Mouse (Mus musculus): ENCODE data around the gene Plpp1. TPM values are rescaled to one million over a fixed set of nuclear protein-coding genes. Genes with fewer than 3 reads are reported as not detected.

The Plpp1 gene
- polyA plus RNA-seq, 1 experiment from 2014 or later = 20.6 TPM

DNA sequence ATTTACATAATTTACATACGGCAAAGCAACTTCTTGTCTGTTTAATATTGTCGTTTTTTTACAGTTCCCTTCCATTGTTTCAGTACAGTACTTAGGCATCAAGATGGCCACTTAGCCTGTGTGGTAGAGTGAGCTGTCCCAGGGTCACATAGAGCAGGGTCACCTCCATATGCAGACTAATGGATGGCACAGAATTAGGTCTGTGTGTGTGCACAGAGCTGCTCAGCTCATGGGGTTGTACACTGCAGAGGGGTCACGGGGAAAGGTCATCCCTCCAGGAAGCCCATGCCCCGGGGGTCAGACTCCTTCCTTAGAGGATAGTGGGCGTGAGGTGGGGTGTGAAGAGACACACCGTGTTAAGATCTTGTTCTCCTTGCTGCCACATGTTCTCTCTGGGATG is 24.9 kb downstream of the Plpp1 start:
- Histone ChIP-seq H3K4me2 (no peak overlapping the region), H3K27ac (no peak overlapping the region), H3K4me1 (no peaks in the 10 kb centered on the region), H3K9me3 (replicated peaks) (no peaks in the 10 kb centered on the region), H3K36me3 (ENCODE audit: poor library complexity, severe bottlenecking) (no peaks in the 10 kb centered on the region), H3K9ac (no peak overlapping the region), H3K4me3 (no peak overlapping the region), H3K27me3 (no peaks in the 10 kb centered on the region)
- no peak for ATAC-seq
- WGBS = 81% methylated on average over 6 of the region's 6 CpGs

- H3K27me3 ChIP-seq = no peaks in the 10 kb centered on the region
- no peaks in the 10 kb centered on the region for H3K36me3 ChIP-seq (ENCODE audit: poor library complexity, severe bottlenecking)
- ATAC-seq = no peak
- no peak overlapping the region for H3K27ac ChIP-seq
- no peak overlapping the region for H3K4me2 ChIP-seq
- H3K9ac ChIP-seq = no peak overlapping the region
- no peaks in the 10 kb centered on the region for H3K9me3 ChIP-seq (replicated peaks)
- peaks cover 11% of the 10 kb centered on the region for H3K4me1 ChIP-seq
- H3K4me3 ChIP-seq = no peak overlapping the region
- 93% methylated on average over 2 of the region's 2 CpGs for WGBS
Observed at GRCm38 (mm10) chr13:112829619-112830018, 29.0 kb downstream of the Plpp1 start.

DNA sequence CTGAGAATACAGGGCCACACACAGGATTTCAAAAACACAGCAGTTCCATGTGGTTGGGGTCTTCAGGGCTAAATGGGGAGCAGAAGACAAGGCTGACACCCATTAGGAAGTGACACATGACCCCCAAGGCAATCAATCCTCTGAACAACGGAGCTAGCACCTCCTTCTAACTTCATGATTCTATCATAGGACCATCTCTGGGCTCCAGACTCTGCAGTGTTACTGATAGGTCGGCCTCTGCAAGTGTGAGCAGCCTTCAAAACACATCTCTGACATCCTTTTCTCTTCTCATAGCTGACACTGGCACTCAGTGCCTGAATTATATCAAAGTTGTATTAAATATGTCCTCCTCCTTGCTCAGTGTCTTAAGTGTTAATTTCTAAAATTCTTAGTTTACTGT is 32.0 kb downstream of the Plpp1 start:
- H3K9ac ChIP-seq = no peak overlapping the region
- no peak for ATAC-seq
- no peaks in the 10 kb centered on the region for H3K36me3 ChIP-seq (ENCODE audit: poor library complexity, severe bottlenecking)
- H3K4me3 ChIP-seq = no peak overlapping the region
- H3K4me2 ChIP-seq = no peak overlapping the region
- H3K27me3 ChIP-seq = no peaks in the 10 kb centered on the region
- 67% methylated on average over 2 of the region's 2 CpGs for WGBS
- no peaks in the 10 kb centered on the region for H3K9me3 ChIP-seq (replicated peaks)
- H3K4me1 ChIP-seq = peaks cover 17% of the 10 kb centered on the region
- no peak overlapping the region for H3K27ac ChIP-seq

GRCm38 (mm10) chr13:112833253-112833894 is 32.8 kb downstream of the Plpp1 start:
- 50% methylated on average over 20 of the region's 20 CpGs for WGBS
- Histone ChIP-seq H3K4me1 (peaks cover 17% of the 10 kb centered on the region), H3K4me2 (peak overlapping the region; percentile 36), H3K27ac (no peak overlapping the region), H3K27me3 (no peaks in the 10 kb centered on the region), H3K9me3 (replicated peaks) (no peaks in the 10 kb centered on the region), H3K9ac (no peak overlapping the region), H3K4me3 (no peak overlapping the region), H3K36me3 (ENCODE audit: poor library complexity, severe bottlenecking) (no peaks in the 10 kb centered on the region)
- peak; percentile 51; the same call in 1 of the 2 replicates for ATAC-seq

- no peaks in the 10 kb centered on the region for H3K9me3 ChIP-seq (replicated peaks)
- H3K27me3 ChIP-seq = no peaks in the 10 kb centered on the region
- no peak; the same call in 1 of the 2 replicates for ATAC-seq
- no peaks in the 10 kb centered on the region for H3K36me3 ChIP-seq (ENCODE audit: poor library complexity, severe bottlenecking)
- no peak overlapping the region for H3K9ac ChIP-seq
- peaks cover 17% of the 10 kb centered on the region for H3K4me1 ChIP-seq
- H3K4me3 ChIP-seq = no peak overlapping the region
- no peak overlapping the region for H3K27ac ChIP-seq
- H3K4me2 ChIP-seq = no peak overlapping the region
- WGBS = 64% methylated on average over 3 of the region's 3 CpGs
Observed at GRCm38 (mm10) chr13:112833895-112834263, 33.3 kb downstream of the Plpp1 start.

GRCm38 (mm10) chr13:112835113-112835512 is 34.5 kb downstream of the Plpp1 start:
- ATAC-seq = peak; percentile 48; the same call in 1 of the 2 replicates
- WGBS = 27% methylated on average over 12 of the region's 12 CpGs
- H3K9me3 ChIP-seq (replicated peaks) = no peaks in the 10 kb centered on the region
- no peak overlapping the region for H3K4me2 ChIP-seq
- no peak overlapping the region for H3K27ac ChIP-seq
- H3K36me3 ChIP-seq (ENCODE audit: poor library complexity, severe bottlenecking) = no peaks in the 10 kb centered on the region
- no peak overlapping the region for H3K4me3 ChIP-seq
- peak overlapping the region; percentile 23; the same call in 1 of the 2 replicates for H3K9ac ChIP-seq
- H3K4me1 ChIP-seq = peaks cover 17% of the 10 kb centered on the region
- H3K27me3 ChIP-seq = no peaks in the 10 kb centered on the region

DNA sequence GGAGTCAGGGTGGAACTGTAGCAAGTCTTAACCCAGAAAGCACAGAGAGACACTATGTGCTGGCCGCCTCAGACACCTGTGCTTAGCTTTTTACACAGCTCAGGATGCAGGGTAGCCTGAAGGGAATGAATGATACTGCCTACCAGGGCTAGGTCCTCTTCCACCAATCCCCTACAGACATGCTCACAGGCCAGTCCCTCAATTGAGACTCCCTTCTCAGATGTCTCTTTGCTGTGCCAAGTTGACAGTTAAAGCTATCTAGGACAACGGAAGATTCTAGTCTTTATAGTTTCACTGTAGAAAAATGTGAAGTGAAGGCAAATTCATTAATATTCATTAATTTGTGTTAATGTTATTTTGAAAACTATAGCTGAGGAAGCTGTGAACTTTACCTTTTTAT is 36.4 kb downstream of the Plpp1 start:
- Histone ChIP-seq H3K4me1 (peaks cover 17% of the 10 kb centered on the region), H3K4me3 (no peak overlapping the region), H3K27me3 (no peaks in the 10 kb centered on the region), H3K9me3 (replicated peaks) (no peaks in the 10 kb centered on the region), H3K9ac (no peak overlapping the region), H3K4me2 (no peak overlapping the region), H3K36me3 (ENCODE audit: poor library complexity, severe bottlenecking) (no peaks in the 10 kb centered on the region), H3K27ac (no peak overlapping the region)
- no peak for ATAC-seq
- 84% methylated on average over 2 of the region's 2 CpGs for whole genome bisulfite sequencing

DNA sequence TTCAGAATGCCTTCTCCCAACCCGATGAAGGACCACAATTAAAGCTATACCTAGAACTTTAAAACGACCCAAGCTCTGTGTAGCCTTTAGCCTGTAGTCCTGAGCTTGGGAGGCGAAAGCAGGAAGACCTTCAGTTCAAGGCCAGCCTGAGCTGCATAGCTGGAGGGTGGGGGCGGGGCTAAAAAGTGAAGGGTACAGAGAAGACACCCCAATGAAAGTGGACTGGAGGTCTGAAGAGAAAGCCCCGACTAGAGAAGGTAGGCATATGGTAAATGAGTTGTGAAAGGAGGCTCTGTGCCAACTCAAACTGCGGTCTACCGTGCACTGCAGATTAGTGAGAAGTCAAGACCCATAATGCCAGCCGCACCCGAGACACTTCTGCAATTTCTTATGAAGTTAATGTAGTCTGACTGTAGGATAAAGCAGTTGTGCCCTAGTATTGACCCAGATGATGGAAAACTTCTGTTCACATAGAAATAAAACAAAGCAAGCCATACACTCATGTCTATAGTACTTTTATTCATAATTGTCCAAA is 37.1 kb downstream of the Plpp1 start:
- Histone ChIP-seq H3K9me3 (replicated peaks) (no peaks in the 10 kb centered on the region), H3K9ac (no peak overlapping the region), H3K27ac (no peak overlapping the region), H3K4me1 (peaks cover 17% of the 10 kb centered on the region), H3K4me2 (no peak overlapping the region), H3K36me3 (ENCODE audit: poor library complexity, severe bottlenecking) (no peaks in the 10 kb centered on the region), H3K27me3 (no peaks in the 10 kb centered on the region), H3K4me3 (no peak overlapping the region)
- no peak for ATAC-seq
- 86% methylated on average over 9 of the region's 9 CpGs for WGBS

- H3K4me1 ChIP-seq = peaks cover 8% of the 10 kb centered on the region; the same call in 1 of the 2 replicates
- no peaks in the 10 kb centered on the region for H3K36me3 ChIP-seq (ENCODE audit: poor library complexity, severe bottlenecking)
- ATAC-seq = no peak
- H3K4me2 ChIP-seq = no peak overlapping the region
- H3K9ac ChIP-seq = no peak overlapping the region
- no peaks in the 10 kb centered on the region for H3K27me3 ChIP-seq
- WGBS = 95% methylated on average over 6 of the region's 6 CpGs
- H3K4me3 ChIP-seq = no peak overlapping the region
- no peak overlapping the region for H3K27ac ChIP-seq
- no peaks in the 10 kb centered on the region for H3K9me3 ChIP-seq (replicated peaks)
Observed at GRCm38 (mm10) chr13:112838562-112839232, 38.1 kb downstream of the Plpp1 start.

- H3K9me3 ChIP-seq (replicated peaks) = peaks cover 8% of the 10 kb centered on the region
- H3K4me3 ChIP-seq = no peak overlapping the region
- H3K9ac ChIP-seq = no peak overlapping the region
- 87% methylated on average over 16 of the region's 16 CpGs for WGBS
- ATAC-seq = no peak; the same call in 1 of the 2 replicates
- H3K27ac ChIP-seq = no peak overlapping the region
- peaks cover 9% of the 10 kb centered on the region for H3K36me3 ChIP-seq (ENCODE audit: poor library complexity, severe bottlenecking)
- no peak overlapping the region for H3K4me2 ChIP-seq
- no peaks in the 10 kb centered on the region for H3K27me3 ChIP-seq
- H3K4me1 ChIP-seq = no peaks in the 10 kb centered on the region
Observed at GRCm38 (mm10) chr13:112840241-112841087, 39.9 kb downstream of the Plpp1 start.

DNA sequence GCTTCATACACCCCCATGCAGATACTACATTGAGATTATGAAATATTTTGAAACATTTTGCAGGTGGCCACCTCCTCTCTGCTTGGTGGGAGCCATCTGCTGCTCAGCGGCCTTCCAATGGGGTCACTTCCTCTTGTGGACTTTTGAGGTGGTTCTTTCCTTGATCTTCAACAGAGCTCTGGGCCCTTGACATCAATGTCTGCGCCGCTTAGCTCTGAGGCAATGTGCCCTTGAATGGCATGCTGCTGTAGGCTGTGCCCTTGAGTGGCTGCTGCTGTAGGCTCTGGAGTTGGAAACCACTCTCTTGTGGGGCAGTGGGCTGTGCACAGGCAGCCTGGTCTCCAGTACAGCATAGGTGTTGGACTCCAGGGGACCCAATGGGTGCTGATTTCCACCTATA is 45.3 kb downstream of the Plpp1 start:
- Histone ChIP-seq H3K4me1 (no peaks in the 10 kb centered on the region), H3K4me3 (no peak overlapping the region), H3K27ac (no peak overlapping the region), H3K27me3 (no peaks in the 10 kb centered on the region), H3K4me2 (no peak overlapping the region), H3K9me3 (replicated peaks) (peaks cover 11% of the 10 kb centered on the region), H3K36me3 (ENCODE audit: poor library complexity, severe bottlenecking) (peaks cover 15% of the 10 kb centered on the region), H3K9ac (no peak overlapping the region)
- no peak for ATAC-seq
- 92% methylated on average over 3 of the region's 3 CpGs for WGBS

Measured in forebrain, embryonic 13.5 days (tissue).